Mouse (Mus musculus): ENCODE data around the gene Rnase4.

DNA sequence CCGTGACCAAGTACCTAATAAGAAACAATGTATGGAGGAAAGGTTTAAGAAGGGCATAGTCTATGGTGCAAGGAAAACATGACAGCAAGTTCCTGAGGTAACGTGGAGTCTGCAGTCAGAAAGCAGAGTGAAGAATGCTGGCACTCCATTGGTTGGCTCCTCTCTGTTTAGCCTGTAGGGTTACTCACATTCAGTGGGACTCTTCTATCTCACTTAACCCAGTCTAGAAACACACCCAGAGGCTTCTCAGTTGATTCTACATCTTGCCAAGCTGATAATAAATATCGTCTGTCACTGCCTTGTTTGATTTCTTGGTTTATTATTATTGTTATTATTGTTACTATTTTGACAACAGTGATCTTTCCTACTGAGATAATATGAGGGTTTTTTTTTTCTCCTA lies 51.7 kb downstream of the Rnase4 start:
- TF ChIP-seq CTCF (IDR thresholded peaks at IDR 0.05; ENCODE audit: low read depth) (no peak), EP300 (IDR thresholded peaks at IDR 0.05; ENCODE audit: low read depth) (peak; percentile 78)

Data from liver, embryonic 14.5 days (tissue).